Mouse (Mus musculus): ENCODE measurements around the gene Trio. TPM values are rescaled to one million over a fixed set of nuclear protein-coding genes. Genes with fewer than 3 reads are reported as not detected.

Gene Trio
- total and polyA plus RNA-seq, 3 experiments, result 0.66 TPM; not detected in 2

- H3K4me1 ChIP-seq (ENCODE audit: insufficient read depth, low read depth, low read length), result no peaks in the 10 kb centered on the region
- no peaks in the 10 kb centered on the region for H3K36me3 ChIP-seq (replicated peaks)
- TF ChIP-seq CTCF (IDR thresholded peaks at IDR 0.05; ENCODE audit: low read depth, low read length), result no peak
- TF ChIP-seq POLR2AphosphoS5 (IDR thresholded peaks at IDR 0.05; ENCODE audit: insufficient replicate concordance, low read depth, low read length), result no peak
- no peak for TF ChIP-seq GATA1 (IDR thresholded peaks at IDR 0.05; ENCODE audit: borderline replicate concordance, low read length)
- no peak for TF ChIP-seq GATA2 (IDR thresholded peaks at IDR 0.05; ENCODE audit: borderline replicate concordance, low read depth, low read length)
- TF ChIP-seq TAL1 (conservative IDR thresholded peaks at IDR 0.05; ENCODE audit: low read depth, low read length), result no peak
- H3K9me3 ChIP-seq (replicated peaks), result peaks cover 62% of the 10 kb centered on the region
- no peak overlapping the region; the same call in 1 of the 2 replicates for H3K4me3 ChIP-seq (ENCODE audit: low read depth, low read length)
- ATAC-seq (ENCODE audit: extremely low read depth, insufficient number of reproducible peaks, low FRiP score, poor library complexity, severe bottlenecking) (no peak), DNase-seq (ENCODE audit: low spot score) (no peak)
- no peaks in the 10 kb centered on the region for H3K27me3 ChIP-seq (ENCODE audit: insufficient read depth, low read length)
Observed at GRCm38 (mm10) chr15:27901200-27901599, 124.4 kb downstream of the Trio start.

DNA sequence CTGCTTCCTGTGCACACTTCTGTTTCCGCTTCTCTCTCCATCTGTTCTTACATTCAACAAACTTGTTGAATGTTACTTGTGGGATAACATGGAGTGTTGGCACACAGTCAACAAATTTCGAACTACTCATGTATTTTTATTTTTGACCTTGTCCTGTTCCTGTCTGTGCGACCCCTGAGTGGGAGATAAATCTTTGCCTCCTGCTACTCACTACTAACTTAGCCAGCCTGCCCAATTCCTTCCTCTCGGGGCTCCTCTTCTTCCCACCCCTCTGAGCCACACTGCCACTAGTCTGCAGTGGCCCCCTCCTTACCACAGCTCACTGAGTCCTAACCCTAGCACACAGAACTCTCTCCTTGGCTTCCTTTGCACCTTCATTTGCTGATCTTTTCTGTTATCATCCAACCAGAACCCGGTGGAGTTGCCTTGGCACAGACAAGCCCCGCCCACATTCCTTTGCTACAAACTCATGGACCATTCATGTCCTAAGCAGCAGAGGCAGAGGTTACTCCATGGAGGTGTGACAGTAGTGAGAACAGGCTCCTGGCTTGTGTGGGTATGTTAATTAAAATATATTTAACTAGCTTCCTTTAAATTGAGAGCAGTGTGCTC, 126.7 kb downstream of the Trio start:
- Histone ChIP-seq H3K4me1 (ENCODE audit: insufficient read depth, low read depth, low read length) (no peaks in the 10 kb centered on the region), H3K9me3 (replicated peaks) (peaks cover 66% of the 10 kb centered on the region), H3K27me3 (ENCODE audit: insufficient read depth, low read length) (no peaks in the 10 kb centered on the region), H3K36me3 (replicated peaks) (no peaks in the 10 kb centered on the region), H3K4me3 (ENCODE audit: low read depth, low read length) (no peak overlapping the region)
- ATAC-seq (ENCODE audit: extremely low read depth, insufficient number of reproducible peaks, low FRiP score, poor library complexity, severe bottlenecking) (no peak), DNase-seq (ENCODE audit: low spot score) (no peak)
- no peak for TF ChIP-seq POLR2AphosphoS5 (IDR thresholded peaks at IDR 0.05; ENCODE audit: insufficient replicate concordance, low read depth, low read length)
- TF ChIP-seq GATA2 (IDR thresholded peaks at IDR 0.05; ENCODE audit: borderline replicate concordance, low read depth, low read length), result no peak
- no peak for TF ChIP-seq GATA1 (IDR thresholded peaks at IDR 0.05; ENCODE audit: borderline replicate concordance, low read length)
- no peak for TF ChIP-seq CTCF (IDR thresholded peaks at IDR 0.05; ENCODE audit: low read depth, low read length)
- no peak for TF ChIP-seq TAL1 (conservative IDR thresholded peaks at IDR 0.05; ENCODE audit: low read depth, low read length)

GRCm38 (mm10) chr15:27894112-27894511, 131.5 kb downstream of the Trio start:
- Histone ChIP-seq H3K36me3 (replicated peaks) (no peaks in the 10 kb centered on the region), H3K4me1 (ENCODE audit: insufficient read depth, low read depth, low read length) (no peaks in the 10 kb centered on the region), H3K4me3 (ENCODE audit: low read depth, low read length) (no peak overlapping the region), H3K27me3 (ENCODE audit: insufficient read depth, low read length) (no peaks in the 10 kb centered on the region; the same call in 1 of the 2 replicates), H3K9me3 (replicated peaks) (peaks cover 64% of the 10 kb centered on the region)
- TF ChIP-seq TAL1 (conservative IDR thresholded peaks at IDR 0.05; ENCODE audit: low read depth, low read length) (no peak), GATA1 (IDR thresholded peaks at IDR 0.05; ENCODE audit: borderline replicate concordance, low read length) (no peak), CTCF (IDR thresholded peaks at IDR 0.05; ENCODE audit: low read depth, low read length) (no peak), GATA2 (IDR thresholded peaks at IDR 0.05; ENCODE audit: borderline replicate concordance, low read depth, low read length) (no peak), POLR2AphosphoS5 (IDR thresholded peaks at IDR 0.05; ENCODE audit: insufficient replicate concordance, low read depth, low read length) (no peak)
- no peak for DNase-seq (ENCODE audit: low spot score)
- no peak for ATAC-seq (ENCODE audit: extremely low read depth, insufficient number of reproducible peaks, low FRiP score, poor library complexity, severe bottlenecking)

DNA sequence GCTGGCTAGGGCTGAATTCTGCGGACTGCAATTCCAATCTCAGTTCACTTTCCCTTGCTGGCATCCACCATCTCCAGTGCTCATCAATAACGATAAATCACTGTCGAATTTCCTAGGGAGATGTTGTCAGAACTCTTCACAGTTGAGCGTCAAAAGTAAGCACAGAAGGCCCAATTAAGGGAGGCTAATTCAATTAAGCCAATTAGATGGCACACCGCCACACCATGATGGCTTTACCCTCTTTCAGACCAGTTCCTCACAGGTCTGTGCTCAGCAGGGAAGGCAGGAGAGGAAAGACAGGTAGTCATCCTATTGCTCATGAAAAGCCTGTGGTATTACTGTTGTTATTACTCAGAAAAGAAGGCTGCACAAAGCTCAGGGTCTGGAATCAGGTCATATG, 133.6 kb downstream of the Trio start:
- H3K4me1 ChIP-seq (ENCODE audit: insufficient read depth, low read depth, low read length), result no peaks in the 10 kb centered on the region
- ATAC-seq (ENCODE audit: extremely low read depth, insufficient number of reproducible peaks, low FRiP score, poor library complexity, severe bottlenecking), result no peak
- no peak overlapping the region for H3K4me3 ChIP-seq (ENCODE audit: low read depth, low read length)
- no peak for DNase-seq (ENCODE audit: low spot score)
- TF ChIP-seq POLR2AphosphoS5 (IDR thresholded peaks at IDR 0.05; ENCODE audit: insufficient replicate concordance, low read depth, low read length) (no peak), GATA1 (IDR thresholded peaks at IDR 0.05; ENCODE audit: borderline replicate concordance, low read length) (no peak)
- H3K27me3 ChIP-seq (ENCODE audit: insufficient read depth, low read length), result no peaks in the 10 kb centered on the region; the same call in 1 of the 2 replicates
- peaks cover 72% of the 10 kb centered on the region for H3K9me3 ChIP-seq (replicated peaks)
- no peaks in the 10 kb centered on the region for H3K36me3 ChIP-seq (replicated peaks)

GRCm38 (mm10) chr15:27890666-27891065, 135.0 kb downstream of the Trio start:
- H3K27me3 ChIP-seq (ENCODE audit: insufficient read depth, low read length), result no peaks in the 10 kb centered on the region; the same call in 1 of the 2 replicates
- no peak for ATAC-seq (ENCODE audit: extremely low read depth, insufficient number of reproducible peaks, low FRiP score, poor library complexity, severe bottlenecking)
- TF ChIP-seq POLR2AphosphoS5 (IDR thresholded peaks at IDR 0.05; ENCODE audit: insufficient replicate concordance, low read depth, low read length) (no peak), TAL1 (conservative IDR thresholded peaks at IDR 0.05; ENCODE audit: low read depth, low read length) (no peak), GATA1 (IDR thresholded peaks at IDR 0.05; ENCODE audit: borderline replicate concordance, low read length) (no peak), CTCF (IDR thresholded peaks at IDR 0.05; ENCODE audit: low read depth, low read length) (no peak), GATA2 (IDR thresholded peaks at IDR 0.05; ENCODE audit: borderline replicate concordance, low read depth, low read length) (no peak)
- no peak for DNase-seq (ENCODE audit: low spot score)
- H3K4me1 ChIP-seq (ENCODE audit: insufficient read depth, low read depth, low read length), result no peaks in the 10 kb centered on the region
- H3K9me3 ChIP-seq (replicated peaks), result peaks cover 73% of the 10 kb centered on the region
- H3K36me3 ChIP-seq (replicated peaks), result no peaks in the 10 kb centered on the region
- H3K4me3 ChIP-seq (ENCODE audit: low read depth, low read length), result no peak overlapping the region

GRCm38 (mm10) chr15:27888153-27888552, 137.5 kb downstream of the Trio start:
- ATAC-seq (ENCODE audit: extremely low read depth, insufficient number of reproducible peaks, low FRiP score, poor library complexity, severe bottlenecking), result no peak
- Histone ChIP-seq H3K9me3 (replicated peaks) (peaks cover 67% of the 10 kb centered on the region), H3K36me3 (replicated peaks) (no peaks in the 10 kb centered on the region)

More at GRCm38 (mm10) chr15:27888153-27888552, 137.5 kb downstream of the Trio start:
- H3K27me3 ChIP-seq (ENCODE audit: insufficient read depth, low read length), result no peaks in the 10 kb centered on the region; the same call in 1 of the 2 replicates
- no peak for TF ChIP-seq GATA2 (IDR thresholded peaks at IDR 0.05; ENCODE audit: borderline replicate concordance, low read depth, low read length)
- TF ChIP-seq POLR2AphosphoS5 (IDR thresholded peaks at IDR 0.05; ENCODE audit: insufficient replicate concordance, low read depth, low read length), result no peak
- TF ChIP-seq TAL1 (conservative IDR thresholded peaks at IDR 0.05; ENCODE audit: low read depth, low read length), result no peak
- TF ChIP-seq GATA1 (IDR thresholded peaks at IDR 0.05; ENCODE audit: borderline replicate concordance, low read length), result no peak
- TF ChIP-seq CTCF (IDR thresholded peaks at IDR 0.05; ENCODE audit: low read depth, low read length), result no peak
- no peak overlapping the region for H3K4me3 ChIP-seq (ENCODE audit: low read depth, low read length)
- DNase-seq (ENCODE audit: low spot score), result no peak
- H3K4me1 ChIP-seq (ENCODE audit: insufficient read depth, low read depth, low read length), result no peaks in the 10 kb centered on the region

Measured in G1E (cell line).